Mouse (Mus musculus): Measurements from ENCODE around the gene Ccdc51. TPM values are rescaled to one million over a fixed set of nuclear protein-coding genes. Genes with fewer than 3 reads are reported as not detected.
A peak's percentile ranks its signal among the peaks of the same experiment; 100 is the strongest.

Ccdc51 gene
- polyA plus RNA-seq, 1 experiment: 4.9 TPM

DNA sequence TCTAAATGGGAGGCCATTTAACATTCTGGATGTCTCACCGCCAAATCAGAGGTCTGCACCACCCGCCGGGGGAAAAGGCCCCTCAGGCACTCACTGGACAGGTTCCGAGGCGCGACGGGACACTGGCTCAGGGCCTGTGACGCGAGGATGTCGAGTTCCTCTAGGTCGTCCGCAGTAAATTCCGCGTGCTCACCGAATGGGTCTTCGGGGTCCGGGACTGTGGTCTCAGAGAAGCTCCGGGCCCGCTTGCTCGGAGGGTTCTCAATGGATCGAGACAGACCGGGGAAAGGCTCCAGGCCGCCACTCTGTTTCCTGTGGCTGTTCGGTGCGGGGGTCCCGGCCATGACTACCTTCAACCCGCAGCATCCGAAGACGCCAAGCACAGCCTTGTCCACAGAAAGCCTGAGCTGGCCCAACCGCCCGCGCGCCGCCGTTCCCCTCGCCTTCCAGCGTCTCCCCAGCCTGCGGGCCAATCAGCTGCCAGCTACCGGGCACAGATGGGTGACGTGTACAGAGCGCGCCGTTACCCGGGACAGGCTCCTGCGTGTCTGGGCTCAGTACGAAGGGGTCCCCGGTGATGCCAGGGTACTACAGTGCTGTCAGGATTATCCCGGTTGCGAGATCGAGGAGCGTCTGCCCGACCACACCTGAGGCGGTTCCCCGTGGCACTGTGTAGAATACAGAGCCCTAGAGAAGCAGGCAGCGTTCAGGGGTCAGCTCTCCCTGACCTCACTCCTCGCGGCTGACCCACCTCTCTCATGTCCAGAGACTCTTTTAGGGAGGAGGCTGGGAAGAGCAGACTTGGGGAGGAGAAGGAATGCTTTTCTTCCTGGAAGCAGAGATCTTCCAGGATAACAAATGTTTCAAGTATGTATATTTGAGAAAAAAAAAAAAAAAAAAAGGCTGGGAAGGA, 8.4 kb upstream of the Ccdc51 start, which contains the start of gene Atrip:
Gene Atrip, minus strand, starts transcription at position 464 of the 913 bp plus-strand sequence.
- Histone ChIP-seq H3K27ac (ENCODE audit: insufficient read depth, low read length) (no peak within 1 kb of the TSS), H3K4me3 (ENCODE audit: low read depth, low read length) (peak within 1 kb of the TSS; percentile 72), H3K9me3 (replicated peaks; ENCODE audit: control insufficient read depth, insufficient read depth, low read length, poor library complexity, severe bottlenecking) (no peaks in the 10 kb centered on the region), H3K9ac (ENCODE audit: low read depth, poor library complexity, severe bottlenecking) (peak within 1 kb of the TSS; percentile 73), H3K4me1 (ENCODE audit: control insufficient read depth, insufficient read depth, low read length) (no peaks in the 10 kb centered on the region), H3K36me3 (ENCODE audit: control insufficient read depth, insufficient read depth, low read length, poor library complexity, severe bottlenecking) (peaks cover 19% of the 10 kb centered on the region), H3K27me3 (ENCODE audit: control insufficient read depth, insufficient read depth, low read length, poor library complexity, severe bottlenecking) (no peaks in the 10 kb centered on the region)
- TF ChIP-seq EP300 (IDR thresholded peaks at IDR 0.05; ENCODE audit: insufficient read depth, low read depth, low read length) (no peak), CTCF (IDR thresholded peaks at IDR 0.05; ENCODE audit: low read depth, low read length) (no peak), POLR2A (IDR thresholded peaks at IDR 0.05; ENCODE audit: insufficient read depth, low read length) (peak; percentile 70)

DNA sequence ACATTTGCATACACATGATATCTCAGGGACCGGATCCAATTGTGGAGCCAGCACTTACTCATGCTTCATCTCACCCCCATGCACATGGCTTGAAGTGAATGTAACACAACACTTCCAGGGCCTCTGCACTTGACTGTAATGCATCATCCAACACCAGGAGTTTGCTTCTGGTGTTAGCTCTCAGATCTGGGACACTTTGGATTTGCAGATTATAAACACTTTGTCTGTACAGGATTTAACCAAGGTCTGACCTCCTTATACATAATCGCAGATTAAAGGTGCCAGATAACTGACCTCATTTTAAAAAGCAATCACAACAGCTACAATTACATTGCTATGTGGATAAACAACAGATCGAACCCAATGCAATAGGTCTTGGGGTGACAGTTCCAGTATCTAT, 1.8 kb upstream of the Ccdc51 start:
- no peak overlapping the region for H3K4me3 ChIP-seq (ENCODE audit: low read depth, low read length)
- TF ChIP-seq EP300 (IDR thresholded peaks at IDR 0.05; ENCODE audit: insufficient read depth, low read depth, low read length) (no peak), POLR2A (IDR thresholded peaks at IDR 0.05; ENCODE audit: insufficient read depth, low read length) (no peak), CTCF (IDR thresholded peaks at IDR 0.05; ENCODE audit: low read depth, low read length) (no peak)
- no peaks in the 10 kb centered on the region for H3K9me3 ChIP-seq (replicated peaks; ENCODE audit: control insufficient read depth, insufficient read depth, low read length, poor library complexity, severe bottlenecking)
- no peak overlapping the region for H3K27ac ChIP-seq (ENCODE audit: insufficient read depth, low read length)
- H3K27me3 ChIP-seq (ENCODE audit: control insufficient read depth, insufficient read depth, low read length, poor library complexity, severe bottlenecking): no peaks in the 10 kb centered on the region
- no peaks in the 10 kb centered on the region for H3K4me1 ChIP-seq (ENCODE audit: control insufficient read depth, insufficient read depth, low read length)
- H3K9ac ChIP-seq (ENCODE audit: low read depth, poor library complexity, severe bottlenecking): no peak overlapping the region
- peaks cover 10% of the 10 kb centered on the region; the same call in 1 of the 2 replicates for H3K36me3 ChIP-seq (ENCODE audit: control insufficient read depth, insufficient read depth, low read length, poor library complexity, severe bottlenecking)

- Histone ChIP-seq H3K9me3 (replicated peaks; ENCODE audit: control insufficient read depth, insufficient read depth, low read length, poor library complexity, severe bottlenecking) (no peaks in the 10 kb centered on the region), H3K4me1 (ENCODE audit: control insufficient read depth, insufficient read depth, low read length) (no peaks in the 10 kb centered on the region), H3K27ac (ENCODE audit: insufficient read depth, low read length) (no peak overlapping the region), H3K36me3 (ENCODE audit: control insufficient read depth, insufficient read depth, low read length, poor library complexity, severe bottlenecking) (peaks cover 10% of the 10 kb centered on the region; the same call in 1 of the 2 replicates), H3K27me3 (ENCODE audit: control insufficient read depth, insufficient read depth, low read length, poor library complexity, severe bottlenecking) (no peaks in the 10 kb centered on the region), H3K4me3 (ENCODE audit: low read depth, low read length) (peak overlapping the region; percentile 91), H3K9ac (ENCODE audit: low read depth, poor library complexity, severe bottlenecking) (peak overlapping the region; percentile 93)
- TF ChIP-seq CTCF (IDR thresholded peaks at IDR 0.05; ENCODE audit: low read depth, low read length) (no peak), POLR2A (IDR thresholded peaks at IDR 0.05; ENCODE audit: insufficient read depth, low read length) (no peak)
These were observed 557 bp upstream of the Ccdc51 start for GRCm38 (mm10) chr9:109081749-109082123.

DNA sequence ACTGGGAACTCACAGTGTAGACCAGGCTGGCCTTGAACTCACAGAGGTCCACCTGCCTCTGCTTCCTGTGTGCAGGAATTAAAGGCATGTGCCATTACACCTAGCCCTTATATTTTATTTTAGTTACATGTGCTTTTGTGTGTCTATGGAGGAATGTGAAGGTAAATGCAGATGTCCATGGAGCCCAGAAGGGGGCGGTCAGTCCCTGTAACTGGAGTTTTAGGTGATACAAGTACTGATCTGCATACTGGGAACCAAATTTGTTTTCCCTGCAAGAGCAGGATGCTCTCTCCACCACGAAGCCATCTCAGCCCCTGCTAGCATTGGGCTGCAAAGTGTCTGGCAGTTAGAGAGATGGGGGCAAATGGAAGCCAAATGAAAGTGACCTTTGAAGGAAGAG, 2.6 kb downstream of the Ccdc51 start:
- Histone ChIP-seq H3K9me3 (replicated peaks; ENCODE audit: control insufficient read depth, insufficient read depth, low read length, poor library complexity, severe bottlenecking) (no peaks in the 10 kb centered on the region), H3K27me3 (ENCODE audit: control insufficient read depth, insufficient read depth, low read length, poor library complexity, severe bottlenecking) (no peaks in the 10 kb centered on the region), H3K36me3 (ENCODE audit: control insufficient read depth, insufficient read depth, low read length, poor library complexity, severe bottlenecking) (peaks cover 6% of the 10 kb centered on the region; the same call in 1 of the 2 replicates), H3K9ac (ENCODE audit: low read depth, poor library complexity, severe bottlenecking) (no peak overlapping the region), H3K27ac (ENCODE audit: insufficient read depth, low read length) (no peak overlapping the region), H3K4me1 (ENCODE audit: control insufficient read depth, insufficient read depth, low read length) (no peaks in the 10 kb centered on the region), H3K4me3 (ENCODE audit: low read depth, low read length) (no peak overlapping the region)
- TF ChIP-seq CTCF (IDR thresholded peaks at IDR 0.05; ENCODE audit: low read depth, low read length) (peak; percentile 18), EP300 (IDR thresholded peaks at IDR 0.05; ENCODE audit: insufficient read depth, low read depth, low read length) (no peak)

DNA sequence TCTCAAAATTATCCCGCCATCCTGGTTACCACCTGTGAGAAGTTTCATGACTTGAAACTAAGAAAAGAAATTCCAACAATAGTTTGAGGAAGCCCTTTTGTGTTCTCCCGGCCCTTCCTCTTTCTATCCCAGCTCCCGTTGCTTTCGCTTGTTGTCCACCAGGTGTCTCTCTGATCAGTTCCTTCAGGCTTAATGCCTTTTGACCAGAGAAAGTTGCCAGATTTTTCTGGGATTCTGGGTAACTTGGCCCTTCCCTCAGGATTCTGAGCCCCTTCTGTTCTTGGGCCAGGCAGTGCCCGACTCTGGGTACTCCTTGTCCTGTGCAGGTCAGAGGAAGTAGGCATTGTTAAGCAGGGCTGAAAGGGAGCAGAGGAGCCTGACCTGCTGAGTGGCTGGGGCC, 5.7 kb downstream of the Ccdc51 start:
- H3K4me3 ChIP-seq (ENCODE audit: low read depth, low read length): no peak overlapping the region
- TF ChIP-seq POLR2A (IDR thresholded peaks at IDR 0.05; ENCODE audit: insufficient read depth, low read length) (no peak), EP300 (IDR thresholded peaks at IDR 0.05; ENCODE audit: insufficient read depth, low read depth, low read length) (no peak), CTCF (IDR thresholded peaks at IDR 0.05; ENCODE audit: low read depth, low read length) (no peak)
- no peaks in the 10 kb centered on the region for H3K9me3 ChIP-seq (replicated peaks; ENCODE audit: control insufficient read depth, insufficient read depth, low read length, poor library complexity, severe bottlenecking)
- H3K27me3 ChIP-seq (ENCODE audit: control insufficient read depth, insufficient read depth, low read length, poor library complexity, severe bottlenecking): no peaks in the 10 kb centered on the region
- no peaks in the 10 kb centered on the region; the same call in 1 of the 2 replicates for H3K36me3 ChIP-seq (ENCODE audit: control insufficient read depth, insufficient read depth, low read length, poor library complexity, severe bottlenecking)
- H3K4me1 ChIP-seq (ENCODE audit: control insufficient read depth, insufficient read depth, low read length): no peaks in the 10 kb centered on the region
- no peak overlapping the region for H3K9ac ChIP-seq (ENCODE audit: low read depth, poor library complexity, severe bottlenecking)
- H3K27ac ChIP-seq (ENCODE audit: insufficient read depth, low read length): no peak overlapping the region

GRCm38 (mm10) chr9:109090446-109090845, 8.2 kb downstream of the Ccdc51 start:
- H3K4me1 ChIP-seq (ENCODE audit: control insufficient read depth, insufficient read depth, low read length): peaks cover 3% of the 10 kb centered on the region
- H3K27ac ChIP-seq (ENCODE audit: insufficient read depth, low read length): no peak overlapping the region
- no peak overlapping the region for H3K4me3 ChIP-seq (ENCODE audit: low read depth, low read length)

More at GRCm38 (mm10) chr9:109090446-109090845, 8.2 kb downstream of the Ccdc51 start:
- Histone ChIP-seq H3K9ac (ENCODE audit: low read depth, poor library complexity, severe bottlenecking) (no peak overlapping the region), H3K9me3 (replicated peaks; ENCODE audit: control insufficient read depth, insufficient read depth, low read length, poor library complexity, severe bottlenecking) (no peaks in the 10 kb centered on the region), H3K36me3 (ENCODE audit: control insufficient read depth, insufficient read depth, low read length, poor library complexity, severe bottlenecking) (no peaks in the 10 kb centered on the region; the same call in 1 of the 2 replicates), H3K27me3 (ENCODE audit: control insufficient read depth, insufficient read depth, low read length, poor library complexity, severe bottlenecking) (no peaks in the 10 kb centered on the region)
- TF ChIP-seq CTCF (IDR thresholded peaks at IDR 0.05; ENCODE audit: low read depth, low read length): no peak
- TF ChIP-seq POLR2A (IDR thresholded peaks at IDR 0.05; ENCODE audit: insufficient read depth, low read length): no peak
- no peak for TF ChIP-seq EP300 (IDR thresholded peaks at IDR 0.05; ENCODE audit: insufficient read depth, low read depth, low read length)

All from ES-Bruce4 (cell line).